Mouse (Mus musculus) heart, adult 11 months (tissue): ENCODE results near the gene Mertk.

ENCODE experiments used
- DNase-seq: peaks from one replicate; pipeline ENCODE4 v3.0.0; 2022

The Mertk gene

GRCm38 (mm10) chr2:128770557-128770956 lies 71.8 kb downstream of the Mertk start:
- DNase-seq: peak; percentile 50

- DNase-seq: peak; percentile 94
These were observed 72.3 kb downstream of the Mertk start for GRCm38 (mm10) chr2:128771048-128771447.

GRCm38 (mm10) chr2:128771750-128772338 lies 73.1 kb downstream of the Mertk start:
- DNase-seq: peak; percentile 40

GRCm38 (mm10) chr2:128782231-128782630 lies 83.5 kb downstream of the Mertk start:
- no peak for DNase-seq

- no peak for DNase-seq
These were observed 85.0 kb downstream of the Mertk start for GRCm38 (mm10) chr2:128783660-128784345.

DNA sequence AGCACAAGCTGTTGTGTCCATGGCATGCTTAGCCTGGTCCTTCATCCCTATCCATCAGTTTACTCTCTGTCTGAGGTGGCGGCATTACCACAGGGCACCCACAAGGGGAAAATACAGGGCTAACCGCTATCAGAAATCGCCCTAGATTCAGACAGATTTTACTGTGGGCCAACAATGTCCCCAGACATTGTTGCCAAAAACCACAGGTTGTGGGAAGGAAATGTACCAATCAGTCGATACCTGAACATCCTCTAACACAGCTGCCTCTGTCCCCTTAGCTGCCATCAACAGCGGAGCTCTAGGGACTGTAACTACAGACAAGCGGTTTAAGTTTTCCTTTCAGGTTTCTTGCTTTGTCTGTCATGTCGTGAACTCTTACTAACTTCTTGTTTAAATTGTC lies 86.1 kb downstream of the Mertk start:
- no peak for DNase-seq

GRCm38 (mm10) chr2:128786341-128786740 lies 87.6 kb downstream of the Mertk start:
- DNase-seq: peak; percentile 94

GRCm38 (mm10) chr2:128786795-128787194 lies 88.0 kb downstream of the Mertk start:
- DNase-seq: no peak

GRCm38 (mm10) chr2:128787805-128788204 lies 89.0 kb downstream of the Mertk start:
- DNase-seq: no peak

GRCm38 (mm10) chr2:128790875-128791614 lies 92.3 kb downstream of the Mertk start:
- DNase-seq: peak; percentile 48

DNA sequence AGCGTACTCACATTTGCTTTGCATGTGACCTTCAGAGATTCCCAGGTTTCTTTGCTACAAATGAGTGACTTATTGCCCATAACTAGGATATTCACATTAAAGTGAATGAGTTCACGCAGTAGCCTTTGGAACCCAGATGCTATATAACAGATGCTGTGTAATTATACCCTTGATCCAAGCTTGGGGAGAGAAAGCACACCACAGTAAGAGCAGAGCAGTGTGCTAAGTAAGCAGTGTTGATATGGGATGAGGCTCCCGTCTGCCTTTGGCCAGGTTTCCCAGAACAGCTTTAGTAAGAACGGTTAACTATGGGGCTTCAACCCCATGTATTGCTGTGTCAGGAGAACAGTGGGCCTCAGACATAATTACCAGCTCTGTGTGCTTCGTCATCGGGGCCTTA lies 95.2 kb downstream of the Mertk start:
- no peak for DNase-seq

DNA sequence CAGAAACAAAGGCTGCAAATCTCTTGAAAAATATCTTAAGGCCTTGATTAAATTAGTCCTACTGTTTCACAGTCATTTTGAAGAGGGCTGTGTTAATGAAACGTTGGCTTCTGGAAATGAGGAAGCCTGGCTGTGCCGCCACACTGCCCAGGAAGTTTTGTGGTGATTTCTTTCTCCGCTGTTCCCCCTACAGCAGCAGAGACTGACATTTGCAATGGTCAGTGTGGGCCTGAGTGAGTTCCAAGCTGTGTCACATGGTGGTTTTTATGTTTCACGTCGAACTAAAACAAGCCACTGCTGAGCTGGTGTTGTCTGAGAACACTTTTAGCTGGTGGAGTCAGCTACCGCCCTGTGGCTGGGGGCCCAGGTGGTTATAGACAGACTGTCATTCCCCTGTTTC lies 97.7 kb downstream of the Mertk start:
- DNase-seq: peak; percentile 96

DNA sequence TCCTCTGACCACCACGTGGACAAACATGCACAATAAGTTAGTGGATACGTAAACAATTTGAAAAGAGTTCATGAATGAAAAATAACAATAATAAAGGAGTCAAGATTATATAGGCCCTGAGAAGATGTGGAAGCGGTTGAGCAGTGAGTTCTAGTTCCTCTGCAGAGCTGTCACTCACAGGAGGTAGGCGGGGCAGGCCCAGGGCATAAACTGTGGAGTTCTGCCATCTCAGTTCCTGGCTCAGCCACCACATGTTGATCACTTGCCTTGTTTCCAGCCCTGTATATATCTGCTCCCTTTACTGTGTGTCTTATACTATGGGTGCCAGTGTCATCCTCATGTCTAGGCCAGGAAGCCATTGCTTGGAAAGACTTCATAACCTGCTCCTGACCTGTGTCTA lies 104.7 kb downstream of the Mertk start:
- peak; percentile 92 for DNase-seq

DNA sequence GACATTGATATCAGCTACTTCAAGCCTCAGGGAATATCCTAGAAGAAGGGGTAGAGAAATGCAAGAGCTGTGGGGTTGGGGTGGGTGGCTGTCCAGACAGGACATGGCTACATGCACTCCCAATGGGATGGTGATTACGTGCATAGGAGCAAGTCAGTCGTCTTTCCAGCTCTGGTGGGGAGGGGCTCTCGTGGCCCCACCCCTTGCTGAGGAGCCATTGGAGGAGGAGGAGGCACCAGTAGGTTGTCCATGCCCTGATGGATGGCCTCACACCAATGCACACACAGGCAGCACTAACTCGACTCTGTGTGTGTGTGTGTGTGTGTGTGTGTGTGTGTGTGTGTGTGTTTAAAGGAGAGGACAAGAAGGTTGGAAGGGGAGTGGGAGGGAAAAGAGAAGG lies 106.6 kb downstream of the Mertk start:
- peak; percentile 85 for DNase-seq

- DNase-seq: peak; percentile 97
These were observed 107.8 kb downstream of the Mertk start for GRCm38 (mm10) chr2:128806561-128806960.

- DNase-seq: peak; percentile 45
These were observed 114.0 kb downstream of the Mertk start for GRCm38 (mm10) chr2:128812761-128813160.

- DNase-seq: peak; percentile 90
These were observed 117.6 kb downstream of the Mertk start for GRCm38 (mm10) chr2:128816311-128816710.

- peak; percentile 31 for DNase-seq
These were observed 118.2 kb downstream of the Mertk start for GRCm38 (mm10) chr2:128816916-128817315.

GRCm38 (mm10) chr2:128817387-128817785 lies 118.6 kb downstream of the Mertk start:
- DNase-seq: no peak

- DNase-seq: peak; percentile 99
These were observed 119.3 kb downstream of the Mertk start, which contains the start of gene Tmem87b for GRCm38 (mm10) chr2:128817786-128818681. Tmem87b (plus strand) TSS chr2:128818118.

DNA sequence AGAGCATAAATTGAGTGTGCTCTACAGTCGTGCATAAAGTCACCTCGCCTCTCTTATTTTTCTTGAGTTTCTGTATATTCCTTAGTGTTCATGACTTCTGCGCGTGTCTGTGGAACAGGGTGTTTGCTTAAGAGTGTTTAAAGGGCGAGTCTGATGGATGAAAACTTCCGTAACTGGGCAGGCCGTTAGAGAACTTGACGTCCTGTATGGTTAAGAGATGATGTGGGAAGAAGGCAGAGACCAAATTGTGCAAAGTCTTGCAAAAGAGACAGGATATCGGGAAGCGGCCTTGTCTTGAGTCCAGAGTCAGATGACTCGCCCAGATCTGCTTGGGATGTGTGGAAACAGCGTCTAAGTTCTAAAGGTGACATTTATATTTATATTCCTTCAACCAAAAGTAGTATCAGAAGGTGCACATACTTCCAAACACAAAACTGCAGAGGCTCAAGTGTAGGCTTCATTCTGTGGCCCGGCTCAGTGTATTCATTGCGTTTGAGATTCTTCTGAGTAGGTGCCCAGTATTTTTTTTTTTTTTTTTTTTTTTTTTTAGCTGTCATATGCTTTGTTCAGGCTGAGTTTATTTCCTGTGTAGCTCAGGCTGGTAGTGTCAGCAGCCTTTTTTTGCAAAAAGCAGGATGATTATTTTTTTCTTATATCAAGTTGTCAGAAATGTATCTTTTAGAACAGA lies 120.3 kb downstream of the Mertk start:
- peak; percentile 94 for DNase-seq

GRCm38 (mm10) chr2:128820631-128821030 lies 121.9 kb downstream of the Mertk start:
- peak; percentile 62 for DNase-seq
